Mouse (Mus musculus) liver, embryonic 14.5 days (tissue): ENCODE results near the gene Mefv.

Experiments used
- CTCF ChIP-seq: IDR thresholded peaks from 2 replicates; pipeline ENCODE4 v1.5.1; 2016; ENCODE audit warnings: antibody characterized with exemption, low read depth, control low read depth
- EP300 ChIP-seq: IDR thresholded peaks from 2 replicates; pipeline ENCODE4 v1.6.1; 2016; ENCODE audit warnings: antibody characterized with exemption, low read depth

DNA sequence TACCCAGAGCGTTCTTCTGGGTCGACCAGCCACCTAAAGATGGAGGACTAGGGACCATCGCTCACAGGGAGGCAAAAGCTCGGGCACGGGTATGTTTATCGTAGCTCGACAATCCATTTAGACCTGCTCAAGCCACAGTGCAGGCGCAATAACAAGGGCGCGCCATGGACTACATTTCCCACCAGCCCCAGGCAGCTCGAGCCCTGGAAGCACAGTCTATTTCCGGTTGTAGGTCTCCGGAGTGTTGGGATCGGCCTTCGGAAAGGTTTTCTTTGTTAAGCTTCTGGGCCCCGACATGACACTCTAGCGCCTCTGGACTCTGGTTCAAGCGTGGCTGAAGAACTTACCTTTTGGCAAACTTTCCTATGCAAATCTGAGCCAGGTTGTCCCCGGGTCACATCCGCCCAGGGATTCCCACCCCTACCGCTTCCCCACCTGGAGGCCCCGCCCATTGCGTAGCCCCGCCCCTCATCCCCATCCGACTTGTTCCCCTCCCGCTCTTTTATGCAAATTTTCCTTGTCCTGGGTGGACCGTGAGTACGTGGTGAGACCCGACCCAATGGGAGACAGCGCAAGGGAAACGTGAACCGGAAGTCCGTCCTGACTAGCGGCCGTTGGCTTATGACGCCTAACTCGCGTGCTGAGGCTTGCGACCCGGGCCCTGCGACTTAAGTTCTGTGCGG, 25.7 kb upstream of the Mefv start, which contains the start of gene Zfp263:
- TF ChIP-seq CTCF, result no peak
- no peak for TF ChIP-seq EP300
